ENCODE assay signal across 7 mouse cellular contexts in the genomic region with DNA sequence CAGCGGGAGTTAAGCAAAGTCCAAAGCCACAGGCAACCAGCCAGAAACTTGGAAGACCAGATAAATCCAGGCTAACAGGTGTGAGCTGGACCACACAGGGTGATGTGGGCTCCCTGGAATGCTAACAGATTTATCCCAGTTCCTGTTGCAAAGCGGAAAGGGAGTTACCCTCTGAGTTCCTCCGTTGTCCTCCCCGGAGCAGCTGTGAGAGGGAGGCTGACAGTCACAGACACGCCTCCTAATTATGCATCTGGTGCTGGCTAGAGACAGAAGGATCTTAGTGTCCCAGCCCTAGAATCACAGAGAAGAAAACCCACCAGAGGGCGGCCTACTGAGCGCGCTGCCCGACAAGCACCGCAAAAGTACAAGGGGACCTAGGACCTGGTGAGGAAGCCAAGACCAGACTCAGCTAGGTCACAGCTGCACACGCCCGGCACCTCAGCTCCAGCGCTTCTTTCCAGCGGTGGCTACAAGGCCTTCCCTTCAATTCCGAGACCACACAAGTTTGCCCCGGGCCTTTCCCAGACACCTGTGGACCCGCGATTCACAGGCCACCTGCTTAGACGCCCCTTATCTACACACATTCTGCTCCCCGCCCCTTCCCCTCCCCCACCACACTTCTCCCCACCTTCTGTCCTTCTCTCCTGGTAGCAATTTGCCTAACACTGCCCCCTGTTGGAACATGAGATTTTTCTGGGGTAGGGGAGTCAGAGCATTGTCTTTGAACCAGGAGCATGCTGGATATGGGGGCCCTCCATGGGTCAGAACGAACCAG. TPM values are rescaled to one million over a fixed set of nuclear protein-coding genes. Genes with fewer than 3 reads are reported as not detected.
DNase-seq lines count a peak whose midpoint lies in the region; ATAC-seq and TF ChIP-seq lines count a peak whose summit lies in the region.

No protein-coding gene starts in this region.

- no peaks in the 10 kb centered on the region for H3K27me3 ChIP-seq in cerebellum, adult 2 months (ENCODE audit: control insufficient read depth, insufficient read depth, low read length)
- no peaks in the 10 kb centered on the region for H3K27me3 ChIP-seq in forebrain, embryonic 14.5 days (replicated peaks; ENCODE audit: control insufficient read depth, insufficient read depth, low read length)
- H3K27me3 ChIP-seq in liver, embryonic 13.5 days = no peaks in the 10 kb centered on the region
- H3K27me3 ChIP-seq in neural tube, embryonic 14.5 days (ENCODE audit: control insufficient read depth, insufficient read depth, low read length) = no peaks in the 10 kb centered on the region

- no peak overlapping the region for H3K4me3 ChIP-seq in cerebellum, adult 2 months (replicated peaks; ENCODE audit: insufficient read depth, low read depth, low read length)
- H3K4me3 ChIP-seq in forebrain, embryonic 14.5 days (ENCODE audit: low read depth, low read length) = peak overlapping the region; percentile 21
- H3K4me3 ChIP-seq in liver, embryonic 13.5 days (replicated peaks) = peak overlapping the region; percentile 22; the same call in 1 of the 2 replicates
- peak overlapping the region; percentile 7; the same call in 1 of the 2 replicates for H3K4me3 ChIP-seq in neural tube, embryonic 14.5 days (ENCODE audit: low read depth, low read length)

- H3K9me3 ChIP-seq in forebrain, embryonic 14.5 days (replicated peaks; ENCODE audit: control insufficient read depth, low read length) = no peaks in the 10 kb centered on the region
- H3K9me3 ChIP-seq in liver, embryonic 13.5 days (replicated peaks) = no peaks in the 10 kb centered on the region
- H3K9me3 ChIP-seq in neural tube, embryonic 14.5 days (ENCODE audit: control insufficient read depth, low read length) = no peaks in the 10 kb centered on the region

- intact Hi-C loops in heart, postnatal 10 days (cut with DNase I) = loop anchor here (5.0 kb wide), 1 partner anchor 232 kb away; no protein-coding TSS in a partner anchor

- peak; percentile 88 for ATAC-seq in forebrain, embryonic 14.5 days
- ATAC-seq in liver, embryonic 13.5 days (ENCODE audit: low read depth) = no peak
- ATAC-seq in neural tube, embryonic 14.5 days (ENCODE audit: low read depth) = peak; percentile 74

- TF ChIP-seq CTCF in cerebellum, adult 2 months (IDR thresholded peaks at IDR 0.05; ENCODE audit: borderline replicate concordance, insufficient read depth, low read depth, low read length) = 0 out of 2 replicates have a peak, but pooled peaks have one; percentile 9

- 8% methylated on average over 21 of the region's 21 CpGs for WGBS in cerebellum, adult 2 months
- WGBS in forebrain, embryonic 14.5 days = 2% methylated on average over 21 of the region's 21 CpGs
- WGBS in liver, embryonic 13.5 days (ENCODE audit: insufficient replicate concordance) = 4% methylated on average over 21 of the region's 21 CpGs
- under 1% methylated on average over 21 of the region's 21 CpGs for WGBS in neural tube, embryonic 14.5 days

- peak overlapping the region; percentile 48 for H3K4me2 ChIP-seq in forebrain, embryonic 14.5 days (ENCODE audit: low read length)
- H3K4me2 ChIP-seq in liver, embryonic 13.5 days = peak overlapping the region; percentile 46
- H3K4me2 ChIP-seq in neural tube, embryonic 14.5 days (ENCODE audit: low read depth, low read length) = peak overlapping the region; percentile 45

- H3K4me1 ChIP-seq in cerebellum, adult 2 months (ENCODE audit: control insufficient read depth, insufficient read depth, low read length) = peaks cover 3% of the 10 kb centered on the region; the same call in 1 of the 2 replicates
- H3K4me1 ChIP-seq in forebrain, embryonic 14.5 days (ENCODE audit: control insufficient read depth, insufficient read depth, low read length) = peaks cover 15% of the 10 kb centered on the region
- H3K4me1 ChIP-seq in liver, embryonic 13.5 days (replicated peaks) = peaks cover 6% of the 10 kb centered on the region
- peaks cover 9% of the 10 kb centered on the region; the same call in 1 of the 2 replicates for H3K4me1 ChIP-seq in neural tube, embryonic 14.5 days (ENCODE audit: control insufficient read depth, insufficient read depth, low read length)

- no peaks in the 10 kb centered on the region for H3K36me3 ChIP-seq in forebrain, embryonic 14.5 days (ENCODE audit: control insufficient read depth, insufficient read depth, low read length)
- H3K36me3 ChIP-seq in liver, embryonic 13.5 days = no peaks in the 10 kb centered on the region
- H3K36me3 ChIP-seq in neural tube, embryonic 14.5 days (ENCODE audit: control insufficient read depth, insufficient read depth, low read length) = no peaks in the 10 kb centered on the region

- H3K27ac ChIP-seq in cerebellum, adult 2 months (ENCODE audit: insufficient read depth, low read length) = no peak overlapping the region
- H3K27ac ChIP-seq in forebrain, embryonic 14.5 days (ENCODE audit: low read depth, low read length) = peak overlapping the region; percentile 14; the same call in 1 of the 2 replicates
- H3K27ac ChIP-seq in liver, embryonic 13.5 days = no peak overlapping the region
- H3K27ac ChIP-seq in neural tube, embryonic 14.5 days (ENCODE audit: low read depth, low read length) = no peak overlapping the region

- H3K9ac ChIP-seq in forebrain, embryonic 14.5 days (ENCODE audit: low read length) = peak overlapping the region; percentile 32; the same call in 1 of the 2 replicates
- no peak overlapping the region for H3K9ac ChIP-seq in liver, embryonic 13.5 days
- 0 out of 2 replicates have a peak overlapping the region, but pooled peaks have one; percentile 25 for H3K9ac ChIP-seq in neural tube, embryonic 14.5 days (replicated peaks; ENCODE audit: low read depth, low read length)

- no peak for TF ChIP-seq POLR2A in cerebellum, adult 2 months (IDR thresholded peaks at IDR 0.05; ENCODE audit: borderline replicate concordance, insufficient read depth, low read length)

- DNase-seq in cerebellum, adult 2 months = peak; percentile 17 to 24
- peak; percentile 78 for DNase-seq in forebrain, embryonic 14.5 days (ENCODE audit: low spot score)
- peak; percentile 55 to 58 for DNase-seq in heart, postnatal 10 days
- peak; percentile 69 to 79 for DNase-seq in kidney, postnatal 4 days
- DNase-seq in liver, embryonic 13.5 days = no peak
- peak; percentile 9 for DNase-seq in thymus, postnatal 25 days

RNA-seq across cellular contexts. Expression of a gene that starts 32.8 kb away (rescaled TPM):
- 6.6 and 6.8 TPM in 2 replicates for polyA plus RNA-seq in cerebellum, adult 2 months (2012; rRNA removed)
- 10.8 and 10.9 TPM in 2 replicates for polyA plus RNA-seq in forebrain, embryonic 14.5 days (2014; fragmentation: Nextera tagmentation; extraction: Ambion mirVana)
- total RNA-seq in heart, postnatal 10 days (2021) = 1 to 10 TPM; 3.4 to 4.1 TPM
- polyA plus RNA-seq in liver, embryonic 13.5 days (2015; fragmentation: Nextera tagmentation; extraction: Ambion mirVana) = 6.4 and 6.7 TPM in 2 replicates
- polyA plus RNA-seq in neural tube, embryonic 14.5 days (2014; fragmentation: Nextera tagmentation; extraction: Ambion mirVana) = 10.8 and 11.8 TPM in 2 replicates
